Mouse (Mus musculus) heart, embryonic 15.5 days (tissue): ENCODE results near the gene Sptbn2. TPM values are rescaled to one million over a fixed set of nuclear protein-coding genes. Genes with fewer than 3 reads are reported as not detected.

ENCODE experiments used
- ATAC-seq: fragments of 200-750 bp; cut with Nextera tagmentation; replicated peaks from 2 replicates; pipeline ENCODE4 v1.8.0; 2017; ENCODE audit warnings: low read depth, moderate TSS enrichment; ENCODE audit not compliant: insufficient number of reproducible peaks, insufficient read depth, low FRiP score
- H3K27ac ChIP-seq: fragments of 300-500 bp; sonication (generic); 2 replicates; pipeline ENCODE4 v1.5.1; 2015; ENCODE audit warnings: mild to moderate bottlenecking, inconsistent platforms
- H3K27me3 ChIP-seq: fragments of 300-500 bp; sonication (generic); 2 replicates; pipeline ENCODE4 v1.6.1; 2015; ENCODE audit warnings: inconsistent platforms
- H3K36me3 ChIP-seq: fragments of 300-500 bp; sonication (generic); 2 replicates; pipeline ENCODE4 v1.6.1; 2015; ENCODE audit warnings: mild to moderate bottlenecking, inconsistent platforms
- H3K4me1 ChIP-seq: fragments of 300-500 bp; sonication (generic); replicated peaks from 2 replicates; pipeline ENCODE4 v1.6.1; 2015; ENCODE audit warnings: inconsistent platforms
- H3K4me2 ChIP-seq: fragments of 300-500 bp; sonication (generic); 2 replicates; pipeline ENCODE4 v1.6.1; 2015; ENCODE audit warnings: inconsistent platforms, mild to moderate bottlenecking, moderate library complexity
- H3K4me3 ChIP-seq: fragments of 300-500 bp; sonication (generic); 2 replicates; pipeline ENCODE4 v1.5.1; 2015; ENCODE audit warnings: mild to moderate bottlenecking, inconsistent platforms
- H3K9ac ChIP-seq: fragments of 300-500 bp; sonication (generic); 2 replicates; pipeline ENCODE4 v1.6.1; 2015; ENCODE audit warnings: mild to moderate bottlenecking, inconsistent platforms
- H3K9me3 ChIP-seq: fragments of 300-500 bp; sonication (generic); replicated peaks from 2 replicates; pipeline ENCODE4 v1.6.1; 2016; ENCODE audit warnings: inconsistent platforms
- WGBS: fragments of 180-500 bp; shearing (Covaris S2); methylation state at CpG from one replicate; pipeline ENCODE4 v1.1.7; 2015; ENCODE audit warnings: mixed read lengths; 5-methylcytosine and 5-hydroxymethylcytosine counted together
- polyA plus RNA-seq: library from polyadenylated mRNA; unstranded; fragments of >200 nt; fragmentation: Nextera tagmentation; extraction: Ambion mirVana; gene quantifications from 2 replicates; pipeline ENCODE4 v1.2.1, GENCODE M21; 2015

Sptbn2 gene
- polyA plus RNA-seq: 0.18 and 0.56 TPM in 2 replicates

- WGBS: 16% methylated on average over 13 of the region's 13 CpGs
- no peak within 1 kb of the TSS for H3K27ac ChIP-seq
- H3K27me3 ChIP-seq: peaks cover 78% of the 10 kb centered on the region
- peak within 1 kb of the TSS; percentile 49 for H3K4me3 ChIP-seq
- H3K36me3 ChIP-seq: no peaks in the 10 kb centered on the region
- no peak for ATAC-seq
- peaks cover 17% of the 10 kb centered on the region for H3K4me1 ChIP-seq
- H3K4me2 ChIP-seq: peak within 1 kb of the TSS; percentile 98
- no peaks in the 10 kb centered on the region for H3K9me3 ChIP-seq
- H3K9ac ChIP-seq: peak within 1 kb of the TSS; percentile 47
Measured at GRCm38 (mm10) chr19:4711098-4711600, at the start of gene Sptbn2. Gene Sptbn2, plus strand, starts transcription at chr19:4711167.

- H3K9ac ChIP-seq: no peak overlapping the region
- ATAC-seq: no peak
- H3K27me3 ChIP-seq: 0 out of 2 replicates have a peak, but pooled peaks cover 3% of the 10 kb centered on the region
- H3K4me3 ChIP-seq: no peak overlapping the region
- no peaks in the 10 kb centered on the region for H3K9me3 ChIP-seq
- no peak overlapping the region for H3K27ac ChIP-seq
- H3K36me3 ChIP-seq: no peaks in the 10 kb centered on the region
- no peaks in the 10 kb centered on the region for H3K4me1 ChIP-seq
- no peak overlapping the region for H3K4me2 ChIP-seq
Measured at GRCm38 (mm10) chr19:4666815-4667214, 44.2 kb upstream of the Sptbn2 start.

GRCm38 (mm10) chr19:4670776-4671175, 40.2 kb upstream of the Sptbn2 start:
- no peak overlapping the region for H3K4me2 ChIP-seq
- no peaks in the 10 kb centered on the region for H3K4me1 ChIP-seq
- H3K36me3 ChIP-seq: no peaks in the 10 kb centered on the region
- 0 out of 2 replicates have a peak, but pooled peaks cover 3% of the 10 kb centered on the region for H3K27me3 ChIP-seq
- no peak overlapping the region for H3K27ac ChIP-seq
- no peak for ATAC-seq
- no peaks in the 10 kb centered on the region for H3K9me3 ChIP-seq
- whole genome bisulfite sequencing: 63% methylated on average over 4 of the region's 4 CpGs
- H3K4me3 ChIP-seq: no peak overlapping the region
- no peak overlapping the region for H3K9ac ChIP-seq

GRCm38 (mm10) chr19:4672401-4672800, 38.6 kb upstream of the Sptbn2 start:
- WGBS: 55% methylated on average over 6 of the region's 6 CpGs
- Histone ChIP-seq H3K27me3 (0 out of 2 replicates have a peak, but pooled peaks cover 3% of the 10 kb centered on the region), H3K4me3 (no peak overlapping the region), H3K4me2 (no peak overlapping the region), H3K36me3 (no peaks in the 10 kb centered on the region), H3K27ac (no peak overlapping the region), H3K4me1 (no peaks in the 10 kb centered on the region), H3K9me3 (no peaks in the 10 kb centered on the region), H3K9ac (no peak overlapping the region)
- ATAC-seq: no peak

GRCm38 (mm10) chr19:4694346-4694745, 16.6 kb upstream of the Sptbn2 start:
- Histone ChIP-seq H3K4me2 (no peak overlapping the region), H3K27me3 (peaks cover 58% of the 10 kb centered on the region), H3K4me3 (no peak overlapping the region), H3K9me3 (no peaks in the 10 kb centered on the region), H3K9ac (no peak overlapping the region), H3K4me1 (peaks cover 7% of the 10 kb centered on the region; the same call in 1 of the 2 replicates), H3K36me3 (no peaks in the 10 kb centered on the region), H3K27ac (no peak overlapping the region)
- WGBS: 48% methylated on average over 3 of the region's 3 CpGs
- ATAC-seq: no peak

GRCm38 (mm10) chr19:4697121-4697520, 13.8 kb upstream of the Sptbn2 start:
- no peak for ATAC-seq
- no peak overlapping the region for H3K4me3 ChIP-seq
- H3K9ac ChIP-seq: no peak overlapping the region
- WGBS: 79% methylated on average over 3 of the region's 3 CpGs
- H3K9me3 ChIP-seq: no peaks in the 10 kb centered on the region
- no peak overlapping the region for H3K4me2 ChIP-seq
- H3K27ac ChIP-seq: no peak overlapping the region
- peaks cover 7% of the 10 kb centered on the region; the same call in 1 of the 2 replicates for H3K4me1 ChIP-seq
- peaks cover 68% of the 10 kb centered on the region for H3K27me3 ChIP-seq
- no peaks in the 10 kb centered on the region for H3K36me3 ChIP-seq

- H3K4me1 ChIP-seq: peaks cover 7% of the 10 kb centered on the region; the same call in 1 of the 2 replicates
- H3K27me3 ChIP-seq: peaks cover 72% of the 10 kb centered on the region
- peak overlapping the region; percentile 55 for H3K4me3 ChIP-seq
- no peaks in the 10 kb centered on the region for H3K9me3 ChIP-seq
- H3K9ac ChIP-seq: 0 out of 2 replicates have a peak overlapping the region, but pooled peaks have one; percentile 43
- no peaks in the 10 kb centered on the region for H3K36me3 ChIP-seq
- peak overlapping the region; percentile 90 for H3K4me2 ChIP-seq
- ATAC-seq: no peak
- H3K27ac ChIP-seq: no peak overlapping the region
- WGBS: 76% methylated on average over 9 of the region's 9 CpGs
Measured at GRCm38 (mm10) chr19:4697721-4698120, 13.2 kb upstream of the Sptbn2 start.

- Histone ChIP-seq H3K4me1 (peaks cover 7% of the 10 kb centered on the region; the same call in 1 of the 2 replicates), H3K36me3 (no peaks in the 10 kb centered on the region), H3K9me3 (no peaks in the 10 kb centered on the region), H3K27me3 (peaks cover 71% of the 10 kb centered on the region), H3K27ac (no peak within 1 kb of the TSS), H3K4me2 (peak within 1 kb of the TSS; percentile 90), H3K9ac (peak within 1 kb of the TSS; percentile 43), H3K4me3 (peak within 1 kb of the TSS; percentile 55)
- under 1% methylated on average over 40 of the region's 40 CpGs for WGBS
- 0 out of 2 replicates have a peak, but pooled peaks have one; percentile 43 for ATAC-seq
Measured at GRCm38 (mm10) chr19:4698205-4698677, 12.7 kb upstream of the Sptbn2 start, which contains the start of gene Gm960. Gene Gm960, minus strand, starts transcription at chr19:4698668.

- Histone ChIP-seq H3K4me3 (no peak overlapping the region), H3K9me3 (no peaks in the 10 kb centered on the region), H3K27ac (no peak overlapping the region), H3K4me2 (peak overlapping the region; percentile 90; the same call in 1 of the 2 replicates), H3K4me1 (peaks cover 7% of the 10 kb centered on the region; the same call in 1 of the 2 replicates), H3K27me3 (peaks cover 67% of the 10 kb centered on the region), H3K9ac (no peak overlapping the region), H3K36me3 (no peaks in the 10 kb centered on the region)
- no peak for ATAC-seq
- WGBS: 32% methylated on average over 8 of the region's 8 CpGs
Measured at GRCm38 (mm10) chr19:4698856-4699255, 12.1 kb upstream of the Sptbn2 start.

- H3K36me3 ChIP-seq: no peaks in the 10 kb centered on the region
- no peak overlapping the region for H3K9ac ChIP-seq
- no peak overlapping the region for H3K27ac ChIP-seq
- H3K4me1 ChIP-seq: peaks cover 7% of the 10 kb centered on the region; the same call in 1 of the 2 replicates
- no peak overlapping the region for H3K4me3 ChIP-seq
- no peak overlapping the region for H3K4me2 ChIP-seq
- no peak for ATAC-seq
- 70% methylated on average over 5 of the region's 5 CpGs for WGBS
- H3K27me3 ChIP-seq: peaks cover 60% of the 10 kb centered on the region
- H3K9me3 ChIP-seq: no peaks in the 10 kb centered on the region
Measured at GRCm38 (mm10) chr19:4699821-4700220, 11.1 kb upstream of the Sptbn2 start.

GRCm38 (mm10) chr19:4700656-4701055, 10.3 kb upstream of the Sptbn2 start:
- no peak overlapping the region for H3K9ac ChIP-seq
- no peaks in the 10 kb centered on the region for H3K36me3 ChIP-seq
- peaks cover 56% of the 10 kb centered on the region for H3K27me3 ChIP-seq
- H3K4me3 ChIP-seq: no peak overlapping the region
- no peak for ATAC-seq
- no peak overlapping the region for H3K27ac ChIP-seq
- H3K9me3 ChIP-seq: no peaks in the 10 kb centered on the region
- H3K4me2 ChIP-seq: no peak overlapping the region
- H3K4me1 ChIP-seq: peaks cover 7% of the 10 kb centered on the region; the same call in 1 of the 2 replicates
- 66% methylated on average over 8 of the region's 8 CpGs for WGBS

GRCm38 (mm10) chr19:4701221-4701620, 9.7 kb upstream of the Sptbn2 start:
- H3K27ac ChIP-seq: no peak overlapping the region
- H3K27me3 ChIP-seq: peaks cover 56% of the 10 kb centered on the region
- peaks cover 7% of the 10 kb centered on the region; the same call in 1 of the 2 replicates for H3K4me1 ChIP-seq
- ATAC-seq: no peak
- no peak overlapping the region for H3K4me3 ChIP-seq
- 50% methylated on average over 7 of the region's 7 CpGs for WGBS
- H3K4me2 ChIP-seq: no peak overlapping the region
- no peak overlapping the region for H3K9ac ChIP-seq
- no peaks in the 10 kb centered on the region for H3K36me3 ChIP-seq
- no peaks in the 10 kb centered on the region for H3K9me3 ChIP-seq
